19 mouse cellular contexts compared by ENCODE assay signal in genomic region chr3:137550708-137551107, GRCm38 (mm10).
"Had no signal": no experiment of that assay in that cellular context is flagged by ENCODE, and none has a peak within 500 bp of the region (broad histone marks: within the 10 kb centered on the region; RNA-seq: fewer than 3 reads in every experiment).

No protein-coding gene starts in this region.

- H3K27ac ChIP-seq: midbrain, embryonic 10.5 days; midbrain, embryonic 12.5 days; neural tube, embryonic 13.5 days; neural tube, embryonic 15.5 days had no signal

- DNase-seq: lung, adult 18-20 months; lung, embryonic 14.5 days; lung, postnatal 10 days; lung, postnatal 4 days; midbrain, embryonic 14.5 days; retina, postnatal 1 day; right cerebral cortex, adult 18-20 months; right cerebral cortex, postnatal 25 days; right cerebral cortex, postnatal 4 days; spleen, adult 18-20 months; thymus, adult 18-20 months; thymus, postnatal 14 days; thymus, postnatal 36 days had no signal

- ATAC-seq: midbrain, embryonic 16.5 days had no signal

- H3K36me3 ChIP-seq: midbrain, embryonic 10.5 days; midbrain, embryonic 12.5 days; neural tube, embryonic 13.5 days; neural tube, embryonic 15.5 days had no signal

- H3K4me3 ChIP-seq: midbrain, embryonic 10.5 days; midbrain, embryonic 12.5 days; myocyte; neural tube, embryonic 13.5 days; neural tube, embryonic 15.5 days had no signal

- H3K27me3 ChIP-seq: neural tube, embryonic 15.5 days had no signal
